Mouse (Mus musculus) kidney, postnatal 0 days (tissue): ENCODE measurements around the gene Ipmk. TPM values are rescaled to one million over a fixed set of nuclear protein-coding genes. Genes with fewer than 3 reads are reported as not detected.
"Not testable (repeated sequence)": the region's sequence is repeated elsewhere in the genome, so short reads cannot be mapped to it uniquely, and the experiment has no call there.

ENCODE experiments used
- ATAC-seq: fragments of 200-750 bp; cut with Nextera tagmentation; replicated peaks from 2 replicates; pipeline ENCODE4 v1.8.0; 2017; ENCODE audit warnings: low read depth, moderate number of reproducible peaks, moderate TSS enrichment, moderate library complexity; ENCODE audit not compliant: low FRiP score
- DNase-seq: peaks from one replicate; pipeline ENCODE4 v3.0.0-alpha.2; 2016; ENCODE audit warnings: low spot score
- H3K27ac ChIP-seq: fragments of 300-500 bp; sonication (generic); 2 replicates; pipeline ENCODE4 v1.5.1; 2014; ENCODE audit warnings: mild to moderate bottlenecking
- H3K27me3 ChIP-seq: fragments of 300-500 bp; sonication (generic); 2 replicates; pipeline ENCODE4 v1.6.1; 2014; ENCODE audit warnings: low read length, mixed read lengths; ENCODE audit not compliant: insufficient read depth
- H3K36me3 ChIP-seq: fragments of 300-500 bp; sonication (generic); 2 replicates; pipeline ENCODE4 v1.6.1; 2014; ENCODE audit warnings: low read length, mixed read lengths; ENCODE audit not compliant: insufficient read depth
- H3K4me1 ChIP-seq: fragments of 300-500 bp; sonication (generic); replicated peaks from 2 replicates; pipeline ENCODE4 v1.6.1; 2014; ENCODE audit warnings: antibody characterized with exemption, low read length, mixed read lengths; ENCODE audit not compliant: insufficient read depth
- H3K4me2 ChIP-seq: fragments of 300-500 bp; sonication (generic); 2 replicates; pipeline ENCODE4 v1.6.1; 2014; ENCODE audit warnings: mild to moderate bottlenecking, low read length, moderate library complexity, mixed read lengths
- H3K4me3 ChIP-seq: fragments of 300-500 bp; sonication (generic); replicated peaks from 2 replicates; pipeline ENCODE4 v1.5.1; 2014; ENCODE audit warnings: low read depth, low read length
- H3K9ac ChIP-seq: fragments of 300-500 bp; sonication (generic); 2 replicates; pipeline ENCODE4 v1.6.1; 2014; ENCODE audit warnings: low read depth, low read length
- H3K9me3 ChIP-seq: fragments of 300-500 bp; sonication (generic); replicated peaks from 2 replicates; pipeline ENCODE4 v1.6.1; 2016; ENCODE audit warnings: low read length, inconsistent platforms, mixed read lengths
- CTCF ChIP-seq: IDR thresholded peaks from 2 replicates; pipeline ENCODE4 v1.5.1; 2016; ENCODE audit warnings: antibody characterized with exemption, low read depth, mild to moderate bottlenecking, moderate library complexity
- WGBS: fragments of 180-500 bp; shearing (Covaris S2); extraction: QIAGEN DNeasy Blood & Tissue Kit; methylation state at CpG from one replicate; pipeline ENCODE4 v1.1.7; 2014; 5-methylcytosine and 5-hydroxymethylcytosine counted together
- polyA plus RNA-seq: library from polyadenylated mRNA; unstranded; fragments of >200 nt; fragmentation: Nextera tagmentation; extraction: Ambion mirVana; gene quantifications from 2 replicates; pipeline ENCODE4 v1.2.1, GENCODE M21; 2015

The Ipmk gene
- polyA plus RNA-seq, 1 experiment from 2014 or later, result 16.1 TPM

DNA sequence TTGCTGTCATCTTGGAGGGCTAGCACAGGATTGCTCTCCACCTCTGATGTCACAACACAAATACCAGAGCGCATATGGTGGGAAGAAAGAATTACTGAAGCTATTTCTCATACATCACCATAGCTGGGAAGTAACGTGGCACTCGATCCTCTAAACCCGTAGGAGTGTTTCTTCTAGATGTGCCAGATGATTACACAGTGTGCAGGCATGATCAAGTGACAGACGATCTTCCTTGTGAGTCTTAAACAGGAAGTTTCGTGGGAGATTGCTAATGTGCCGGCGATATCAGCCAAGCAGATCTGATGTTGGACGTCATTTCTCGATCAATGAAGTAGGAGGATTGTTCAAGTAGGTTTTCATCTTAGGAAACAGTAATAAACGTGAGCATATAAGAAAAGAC lies 26.1 kb downstream of the Ipmk start:
- ATAC-seq (no peak), DNase-seq (peak; percentile 35)
- H3K4me3 ChIP-seq, result no peak overlapping the region
- no peak overlapping the region for H3K4me2 ChIP-seq
- no peak for TF ChIP-seq CTCF
- H3K4me1 ChIP-seq, result no peaks in the 10 kb centered on the region
- no peak overlapping the region for H3K9ac ChIP-seq
- 52% methylated on average over 11 of the region's 11 CpGs for WGBS
- peaks cover 6% of the 10 kb centered on the region; the same call in 1 of the 2 replicates for H3K36me3 ChIP-seq
- H3K27ac ChIP-seq, result no peak overlapping the region
- no peaks in the 10 kb centered on the region for H3K9me3 ChIP-seq
- H3K27me3 ChIP-seq, result no peaks in the 10 kb centered on the region

GRCm38 (mm10) chr10:71376014-71376413 lies 28.5 kb downstream of the Ipmk start:
- Histone ChIP-seq H3K27me3 (no peaks in the 10 kb centered on the region), H3K4me3 (no peak overlapping the region), H3K36me3 (peaks cover 8% of the 10 kb centered on the region; the same call in 1 of the 2 replicates), H3K9ac (no peak overlapping the region), H3K4me2 (no peak overlapping the region), H3K4me1 (no peaks in the 10 kb centered on the region), H3K9me3 (no peaks in the 10 kb centered on the region), H3K27ac (no peak overlapping the region)
- DNase-seq (no peak), ATAC-seq (no peak)
- 63% methylated on average over 6 of the region's 6 CpGs for WGBS
- no peak for TF ChIP-seq CTCF

DNA sequence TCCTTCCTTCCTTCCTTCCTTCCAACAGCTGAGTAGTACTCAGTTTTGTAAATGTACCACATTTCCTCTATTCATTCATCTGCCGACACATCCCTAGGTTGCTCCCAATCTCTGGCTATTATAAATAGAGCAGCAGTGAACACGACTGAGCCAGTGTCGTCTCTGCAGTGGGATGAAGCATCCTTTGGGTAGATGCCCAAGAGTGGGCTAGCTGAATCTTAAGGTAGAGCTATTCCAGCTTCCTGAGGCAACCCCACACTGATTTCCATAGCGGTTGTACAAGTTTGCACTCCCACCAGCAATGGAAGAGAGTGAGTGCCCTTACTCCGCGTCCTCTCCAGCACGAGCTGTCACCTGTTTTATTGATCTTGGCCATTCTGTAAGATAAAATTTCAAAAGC lies 32.8 kb downstream of the Ipmk start:
- 91% methylated on average over 7 of the region's 7 CpGs for WGBS
- Histone ChIP-seq H3K36me3 (peaks cover 4% of the 10 kb centered on the region; the same call in 1 of the 2 replicates), H3K4me1 (peaks cover 4% of the 10 kb centered on the region; the same call in 1 of the 2 replicates), H3K9me3 (no peaks in the 10 kb centered on the region), H3K9ac (no peak overlapping the region), H3K27me3 (no peaks in the 10 kb centered on the region), H3K4me2 (no peak overlapping the region), H3K27ac (no peak overlapping the region), H3K4me3 (no peak overlapping the region)
- no peak for ATAC-seq
- DNase-seq, result no peak
- TF ChIP-seq CTCF, result no peak

DNA sequence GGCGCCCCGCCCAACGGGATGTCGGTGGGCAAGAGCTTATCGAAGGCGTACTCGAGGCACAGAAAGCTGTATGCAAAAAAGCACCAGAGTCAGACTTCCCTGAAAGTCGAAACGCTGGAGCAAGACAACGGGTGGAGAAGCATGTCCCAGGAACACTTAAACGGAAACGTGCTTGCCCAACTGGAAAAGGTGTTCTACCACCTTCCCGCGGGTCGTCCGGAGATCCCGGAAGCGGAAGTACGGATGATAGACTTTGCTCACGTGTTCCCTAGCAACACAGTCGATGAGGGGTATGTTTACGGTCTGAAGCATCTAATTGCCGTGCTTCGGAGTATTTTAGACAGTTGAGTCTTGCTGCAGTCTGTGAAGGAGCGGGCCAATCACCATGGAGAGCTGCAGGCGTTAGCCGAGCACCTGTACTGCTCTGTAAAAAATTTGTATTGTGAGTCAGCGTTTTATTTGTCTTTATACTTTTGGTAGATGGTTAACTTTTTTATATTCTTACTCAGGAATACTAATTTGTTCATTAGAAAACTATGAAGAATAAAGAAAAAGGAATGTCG lies 34.0 kb downstream of the Ipmk start:
- ATAC-seq (peak; percentile 74), DNase-seq (peak; percentile 19)
- no peak for TF ChIP-seq CTCF
- no peak overlapping the region for H3K4me3 ChIP-seq
- H3K27me3 ChIP-seq, result no peaks in the 10 kb centered on the region
- H3K9me3 ChIP-seq, result no peaks in the 10 kb centered on the region
- H3K36me3 ChIP-seq, result peaks cover 4% of the 10 kb centered on the region; the same call in 1 of the 2 replicates
- H3K27ac ChIP-seq, result no peak overlapping the region
- WGBS, result 58% methylated on average over 29 of the region's 29 CpGs
- H3K9ac ChIP-seq, result no peak overlapping the region
- peak overlapping the region; percentile 25; the same call in 1 of the 2 replicates for H3K4me2 ChIP-seq
- peaks cover 4% of the 10 kb centered on the region; the same call in 1 of the 2 replicates for H3K4me1 ChIP-seq

DNA sequence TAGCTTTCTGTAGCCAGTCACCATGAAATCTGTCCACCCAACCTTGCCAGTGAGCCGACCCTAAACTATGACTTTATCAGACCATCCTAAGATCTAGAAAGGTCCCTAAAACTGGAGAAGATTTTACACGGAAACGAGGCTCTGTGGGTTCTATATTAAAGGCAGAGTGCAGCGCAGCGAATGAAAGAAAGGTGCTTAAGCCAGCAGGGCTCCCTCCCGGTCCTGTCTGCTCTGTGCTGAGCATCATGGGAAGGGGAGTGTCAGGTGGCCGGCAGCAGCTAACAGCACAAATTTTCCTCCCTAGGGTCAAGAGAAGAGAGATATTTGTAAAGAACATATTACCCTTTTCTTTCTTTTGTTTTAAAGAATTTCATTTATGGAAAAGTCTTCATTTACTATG lies 34.5 kb downstream of the Ipmk start:
- Histone ChIP-seq H3K4me2 (peak overlapping the region; percentile 25; the same call in 1 of the 2 replicates), H3K9ac (no peak overlapping the region), H3K27me3 (no peaks in the 10 kb centered on the region), H3K36me3 (peaks cover 4% of the 10 kb centered on the region; the same call in 1 of the 2 replicates), H3K9me3 (no peaks in the 10 kb centered on the region), H3K4me1 (peaks cover 4% of the 10 kb centered on the region; the same call in 1 of the 2 replicates), H3K27ac (peak overlapping the region; percentile 20; the same call in 1 of the 2 replicates), H3K4me3 (no peak overlapping the region)
- ATAC-seq (0 out of 2 replicates have a peak, but pooled peaks have one; percentile 35), DNase-seq (peak; percentile 36)
- TF ChIP-seq CTCF, result no peak
- 34% methylated on average over 7 of the region's 7 CpGs for WGBS

DNA sequence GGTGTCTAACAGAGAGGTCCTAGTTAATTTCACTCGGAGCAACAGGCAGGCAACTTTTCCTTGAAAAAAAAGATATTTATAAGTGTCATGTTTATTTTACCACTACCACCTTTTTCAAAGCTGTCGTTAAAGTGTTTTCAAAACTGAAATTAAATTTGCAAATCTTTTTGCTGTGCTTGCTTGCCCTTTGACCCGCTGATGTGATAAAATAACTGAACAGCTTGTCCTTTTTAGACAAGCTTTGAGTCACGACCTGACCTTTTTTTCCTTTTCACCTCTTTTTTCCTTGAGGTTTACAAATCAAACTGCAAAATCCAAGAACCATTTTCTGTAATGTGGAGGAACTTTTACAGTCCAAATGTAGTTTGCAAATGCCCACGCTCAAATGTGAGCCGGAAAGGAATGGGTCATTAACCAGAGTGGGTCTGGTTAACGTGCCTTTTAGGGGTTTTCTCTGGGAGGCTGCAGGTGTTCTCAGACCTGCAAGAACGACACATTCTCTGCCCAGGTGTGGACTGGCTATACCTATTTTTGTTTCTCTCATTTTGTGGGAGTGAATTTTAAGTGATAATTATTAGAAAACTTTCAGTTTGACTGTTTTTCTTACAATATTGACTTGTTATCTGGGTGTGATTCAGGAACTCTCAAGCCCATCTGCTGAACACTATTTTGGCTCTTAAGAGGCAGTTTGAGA lies 35.4 kb downstream of the Ipmk start:
- 29% methylated on average over 8 of the region's 8 CpGs for WGBS
- ATAC-seq, result no peak
- Histone ChIP-seq H3K9me3 (no peaks in the 10 kb centered on the region), H3K36me3 (peaks cover 4% of the 10 kb centered on the region; the same call in 1 of the 2 replicates), H3K27me3 (no peaks in the 10 kb centered on the region), H3K4me3 (no peak overlapping the region), H3K4me2 (no peak overlapping the region), H3K4me1 (peaks cover 4% of the 10 kb centered on the region; the same call in 1 of the 2 replicates), H3K9ac (no peak overlapping the region), H3K27ac (peak overlapping the region; percentile 37; the same call in 1 of the 2 replicates)
- DNase-seq, result no peak
- no peak for TF ChIP-seq CTCF

- not testable (repeated sequence) for H3K4me3 ChIP-seq, ATAC-seq, H3K4me1 ChIP-seq, H3K36me3 ChIP-seq, H3K9me3 ChIP-seq, H3K9ac ChIP-seq, DNase-seq, H3K4me2 ChIP-seq, H3K27ac ChIP-seq, H3K27me3 ChIP-seq
- 54% methylated on average over 6 of the region's 6 CpGs for WGBS
Measured at GRCm38 (mm10) chr10:71383552-71383924, 36.0 kb downstream of the Ipmk start.
